Mouse (Mus musculus): Measurements from ENCODE around the gene Lemd1. TPM values are rescaled to one million over a fixed set of nuclear protein-coding genes. Genes with fewer than 3 reads are reported as not detected.
A peak's percentile ranks its signal among the peaks of the same experiment; 100 is the strongest.

Lemd1 gene
- polyA plus RNA-seq, 1 experiment from 2014 or later: 11.9 TPM

DNA sequence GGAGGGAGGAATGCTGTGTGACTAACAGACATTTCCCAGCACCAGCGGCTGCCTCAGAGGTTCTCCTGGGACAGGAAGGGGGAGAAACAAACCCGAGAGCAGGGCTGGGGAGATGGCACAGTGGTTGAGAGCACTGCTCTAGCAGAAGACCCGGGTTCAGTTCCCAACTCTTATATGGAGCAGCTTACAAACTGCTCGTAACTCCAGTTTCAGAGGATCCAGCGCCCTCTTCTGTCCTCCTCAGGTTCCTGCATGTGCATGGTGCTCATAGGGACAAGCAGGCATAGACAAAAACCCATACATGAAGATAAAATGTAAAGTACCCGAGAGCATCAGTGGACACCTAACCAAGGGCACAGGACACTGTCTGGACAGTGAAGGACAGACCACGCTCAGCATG is 19.7 kb downstream of the Lemd1 start:
- no peak overlapping the region for H3K9ac ChIP-seq
- H3K9me3 ChIP-seq: no peaks in the 10 kb centered on the region
- no peak for ATAC-seq (ENCODE audit: low FRiP score, low read depth)
- no peak overlapping the region for H3K27ac ChIP-seq
- H3K4me1 ChIP-seq: peaks cover 31% of the 10 kb centered on the region
- H3K4me3 ChIP-seq: no peak overlapping the region
- 27% methylated on average over 7 of the region's 7 CpGs for WGBS
- H3K4me2 ChIP-seq (replicated peaks): no peak overlapping the region
- no peaks in the 10 kb centered on the region for H3K36me3 ChIP-seq
- H3K27me3 ChIP-seq (replicated peaks): 0 out of 2 replicates have a peak, but pooled peaks cover 9% of the 10 kb centered on the region

DNA sequence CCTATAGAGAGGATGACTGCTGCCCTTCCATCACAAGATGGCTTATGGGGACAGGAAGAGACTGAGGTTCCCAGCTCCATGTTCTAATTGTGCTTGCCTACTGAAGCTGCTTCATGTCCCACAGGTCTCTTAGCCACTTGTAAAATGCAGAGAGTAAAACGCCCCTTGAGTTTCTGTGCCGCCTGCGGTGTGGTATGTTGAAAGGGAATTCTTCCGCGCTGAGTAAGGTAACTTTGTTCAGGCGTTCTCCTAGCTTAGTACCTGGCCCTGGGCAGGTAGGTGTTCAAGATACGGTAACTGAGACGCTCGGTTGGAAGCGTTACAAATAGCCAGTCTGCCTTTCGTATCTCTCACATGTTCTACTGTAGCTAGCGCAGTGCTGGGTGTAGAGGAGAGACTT is 20.4 kb downstream of the Lemd1 start:
- Histone ChIP-seq H3K36me3 (no peaks in the 10 kb centered on the region), H3K9ac (no peak overlapping the region), H3K27me3 (replicated peaks) (0 out of 2 replicates have a peak, but pooled peaks cover 9% of the 10 kb centered on the region), H3K4me3 (no peak overlapping the region), H3K9me3 (no peaks in the 10 kb centered on the region), H3K27ac (no peak overlapping the region), H3K4me2 (replicated peaks) (peak overlapping the region; percentile 52; the same call in 1 of the 2 replicates), H3K4me1 (peaks cover 31% of the 10 kb centered on the region)
- 43% methylated on average over 12 of the region's 12 CpGs for WGBS
- no peak for ATAC-seq (ENCODE audit: low FRiP score, low read depth)

DNA sequence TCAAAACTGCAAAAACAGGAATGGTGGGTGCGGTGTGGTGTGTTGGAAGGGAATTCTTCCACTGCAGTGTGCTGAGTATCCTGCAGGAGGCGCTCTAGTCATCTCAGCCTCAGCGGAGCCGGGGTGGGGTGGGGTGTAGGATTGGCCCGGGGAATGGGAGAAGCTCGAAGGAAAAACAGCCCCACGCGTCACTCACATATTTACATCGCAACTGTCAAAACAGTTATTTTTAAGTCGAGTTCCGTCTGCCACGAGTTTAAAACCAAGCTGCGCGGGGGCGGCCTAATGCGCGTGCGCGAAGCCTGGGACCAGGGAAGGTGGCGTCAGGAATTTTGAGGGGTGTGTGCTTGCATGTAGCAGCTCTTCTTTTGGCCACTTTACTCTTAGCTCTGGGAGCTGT is 21.0 kb downstream of the Lemd1 start:
- H3K36me3 ChIP-seq: no peaks in the 10 kb centered on the region
- peak overlapping the region; percentile 14; the same call in 1 of the 2 replicates for H3K4me3 ChIP-seq
- H3K9ac ChIP-seq: no peak overlapping the region
- 6% methylated on average over 20 of the region's 20 CpGs for WGBS
- peak overlapping the region; percentile 52 for H3K4me2 ChIP-seq (replicated peaks)
- 0 out of 2 replicates have a peak, but pooled peaks cover 9% of the 10 kb centered on the region for H3K27me3 ChIP-seq (replicated peaks)
- ATAC-seq (ENCODE audit: low FRiP score, low read depth): 0 out of 2 replicates have a peak, but pooled peaks have one; percentile 34
- no peak overlapping the region for H3K27ac ChIP-seq
- H3K9me3 ChIP-seq: no peaks in the 10 kb centered on the region
- H3K4me1 ChIP-seq: peaks cover 31% of the 10 kb centered on the region

DNA sequence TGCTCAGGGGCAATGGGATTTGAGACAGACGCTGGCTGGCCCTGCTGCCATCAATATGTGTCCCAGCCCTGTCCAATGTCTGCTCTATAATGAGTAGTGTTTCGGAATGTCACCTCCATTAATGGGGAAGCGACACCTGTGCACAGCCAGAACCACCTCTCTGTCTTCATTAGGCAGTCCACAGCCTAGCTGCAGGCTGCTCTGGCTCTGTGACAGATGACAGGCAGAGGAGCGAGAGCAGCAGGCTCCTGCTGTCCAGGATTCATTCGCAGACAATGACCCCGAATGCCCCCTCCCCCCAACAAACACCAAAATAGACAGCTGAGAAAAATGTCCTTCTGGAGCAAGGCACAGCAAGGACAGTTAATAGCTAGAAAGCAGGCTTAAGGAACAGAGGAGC is 21.8 kb downstream of the Lemd1 start:
- Histone ChIP-seq H3K27me3 (replicated peaks) (0 out of 2 replicates have a peak, but pooled peaks cover 9% of the 10 kb centered on the region), H3K27ac (no peak overlapping the region), H3K9ac (no peak overlapping the region), H3K4me3 (no peak overlapping the region), H3K36me3 (no peaks in the 10 kb centered on the region), H3K9me3 (no peaks in the 10 kb centered on the region), H3K4me2 (replicated peaks) (no peak overlapping the region), H3K4me1 (peaks cover 28% of the 10 kb centered on the region)
- 18% methylated on average over 6 of the region's 6 CpGs for WGBS
- ATAC-seq (ENCODE audit: low FRiP score, low read depth): peak; percentile 58

DNA sequence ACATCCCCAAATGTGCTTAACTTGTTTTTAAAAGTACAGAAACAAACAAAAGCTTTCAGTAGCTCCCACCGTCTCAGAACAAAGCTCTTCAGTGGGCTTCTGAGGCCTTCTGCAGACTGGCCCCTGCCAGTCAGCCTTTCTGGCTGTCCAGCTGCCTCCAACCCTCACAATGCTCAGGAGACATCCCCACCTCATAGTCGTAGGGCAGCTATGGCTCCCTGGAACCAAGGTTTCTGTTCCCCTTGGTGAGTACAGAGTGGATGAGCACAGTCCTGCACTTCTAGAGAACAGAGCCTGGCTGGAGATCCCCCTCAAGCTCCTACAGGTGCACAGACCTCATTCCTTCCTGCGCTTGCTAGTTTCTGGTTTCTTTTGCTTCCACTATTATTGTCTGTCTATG is 25.0 kb downstream of the Lemd1 start:
- no peak overlapping the region for H3K4me2 ChIP-seq (replicated peaks)
- no peak overlapping the region for H3K4me3 ChIP-seq
- H3K4me1 ChIP-seq: peaks cover 18% of the 10 kb centered on the region
- no peaks in the 10 kb centered on the region for H3K9me3 ChIP-seq
- H3K9ac ChIP-seq: no peak overlapping the region
- H3K27ac ChIP-seq: no peak overlapping the region
- ATAC-seq (ENCODE audit: low FRiP score, low read depth): no peak
- H3K36me3 ChIP-seq: no peaks in the 10 kb centered on the region
- 0 out of 2 replicates have a peak, but pooled peaks cover 2% of the 10 kb centered on the region for H3K27me3 ChIP-seq (replicated peaks)
- 71% methylated on average over 3 of the region's 3 CpGs for WGBS

DNA sequence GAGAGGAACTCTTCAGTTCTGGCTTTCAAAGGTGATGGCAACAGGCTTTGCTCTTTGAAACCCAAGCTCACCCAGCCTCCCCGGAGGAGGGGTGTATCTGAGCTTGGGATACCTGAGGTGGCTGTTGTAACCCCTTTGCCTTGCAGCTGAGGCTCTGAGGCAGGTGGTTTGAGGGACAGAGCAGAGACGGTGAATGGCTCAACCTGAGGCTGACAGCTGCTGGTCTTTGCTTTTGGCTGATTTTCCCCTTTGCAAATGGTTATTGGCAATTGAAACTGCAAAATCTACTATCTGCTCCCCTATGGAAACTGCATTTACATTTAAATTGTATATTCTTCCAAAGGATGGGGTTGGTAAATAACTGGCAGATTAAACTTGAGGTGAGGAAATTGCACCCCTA is 30.4 kb downstream of the Lemd1 start:
- no peaks in the 10 kb centered on the region for H3K27me3 ChIP-seq (replicated peaks)
- H3K9ac ChIP-seq: no peak overlapping the region
- no peak overlapping the region for H3K27ac ChIP-seq
- 46% methylated on average over 2 of the region's 2 CpGs for WGBS
- H3K4me2 ChIP-seq (replicated peaks): no peak overlapping the region
- no peaks in the 10 kb centered on the region for H3K36me3 ChIP-seq
- H3K4me3 ChIP-seq: no peak overlapping the region
- H3K9me3 ChIP-seq: no peaks in the 10 kb centered on the region
- ATAC-seq (ENCODE audit: low FRiP score, low read depth): no peak
- H3K4me1 ChIP-seq: peaks cover 10% of the 10 kb centered on the region; the same call in 1 of the 2 replicates

DNA sequence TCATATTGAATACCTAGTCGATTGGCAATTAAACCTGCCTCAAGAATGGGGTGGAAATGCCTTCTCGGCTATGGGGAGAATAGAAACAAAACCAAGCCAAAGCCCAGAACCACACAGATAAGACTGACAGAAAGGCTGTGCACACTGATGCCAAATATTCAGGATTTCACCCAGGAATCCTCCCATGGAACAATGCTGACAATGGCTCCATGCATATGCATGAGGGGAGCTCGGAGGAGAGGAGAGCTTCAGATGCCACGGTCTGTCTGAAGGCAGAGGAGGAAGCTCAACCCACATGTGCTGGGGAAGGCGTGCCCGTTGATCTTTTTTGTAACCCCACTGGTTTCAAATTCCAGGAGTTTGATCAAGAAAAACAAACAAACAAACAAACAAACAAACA is 30.9 kb downstream of the Lemd1 start:
- Histone ChIP-seq H3K27me3 (replicated peaks) (no peaks in the 10 kb centered on the region), H3K4me1 (peaks cover 10% of the 10 kb centered on the region; the same call in 1 of the 2 replicates), H3K36me3 (no peaks in the 10 kb centered on the region), H3K4me3 (no peak overlapping the region), H3K9me3 (no peaks in the 10 kb centered on the region), H3K4me2 (replicated peaks) (no peak overlapping the region; the same call in 1 of the 2 replicates), H3K27ac (no peak overlapping the region), H3K9ac (no peak overlapping the region)
- peak; percentile 82 for ATAC-seq (ENCODE audit: low FRiP score, low read depth)
- WGBS: 23% methylated on average over 6 of the region's 6 CpGs

DNA sequence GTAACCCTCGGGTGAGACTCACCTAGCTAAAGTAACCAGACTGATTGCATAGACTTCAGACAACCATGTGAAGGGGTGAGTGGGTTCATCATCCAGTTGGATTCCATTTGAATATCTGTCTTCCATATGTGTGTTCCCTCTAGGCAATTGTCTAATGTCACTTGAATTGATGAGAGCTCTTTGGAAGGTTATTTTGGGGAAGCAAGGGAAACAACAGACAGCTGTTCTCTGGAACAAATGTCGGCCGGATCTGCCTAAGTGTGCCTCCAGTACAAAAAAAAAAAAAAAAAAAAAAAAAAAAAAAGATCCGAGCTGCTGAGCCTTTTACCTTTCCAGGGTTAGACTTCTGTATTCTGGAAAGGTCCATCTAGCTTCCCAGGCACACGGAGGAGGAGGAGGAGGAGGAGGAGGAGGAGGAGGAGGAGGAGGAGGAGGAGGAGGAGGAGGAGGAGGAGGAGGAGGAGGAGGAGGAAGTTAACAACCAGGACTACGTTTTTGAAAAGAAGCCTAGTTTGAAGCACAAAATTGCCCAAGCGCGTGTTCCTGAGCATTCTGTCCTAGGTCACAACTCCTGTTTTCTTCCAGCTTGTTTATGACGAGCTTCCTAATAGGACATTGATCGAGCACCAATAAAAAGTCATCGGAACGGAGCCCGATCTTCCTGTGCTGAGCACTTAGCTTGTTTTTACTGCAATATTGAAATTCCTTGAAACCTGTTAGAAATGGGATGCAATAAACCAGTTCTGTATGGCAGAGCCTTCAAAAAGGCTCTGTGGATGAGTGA is 35.3 kb downstream of the Lemd1 start:
- H3K4me1 ChIP-seq: peaks cover 10% of the 10 kb centered on the region; the same call in 1 of the 2 replicates
- H3K4me3 ChIP-seq: no peak overlapping the region
- H3K36me3 ChIP-seq: no peaks in the 10 kb centered on the region
- 76% methylated on average over 12 of the region's 13 CpGs for WGBS
- no peaks in the 10 kb centered on the region for H3K9me3 ChIP-seq
- no peak overlapping the region for H3K9ac ChIP-seq
- no peak overlapping the region for H3K27ac ChIP-seq
- no peak overlapping the region for H3K4me2 ChIP-seq (replicated peaks)
- H3K27me3 ChIP-seq (replicated peaks): no peaks in the 10 kb centered on the region; the same call in 1 of the 2 replicates
- ATAC-seq (ENCODE audit: low FRiP score, low read depth): no peak

DNA sequence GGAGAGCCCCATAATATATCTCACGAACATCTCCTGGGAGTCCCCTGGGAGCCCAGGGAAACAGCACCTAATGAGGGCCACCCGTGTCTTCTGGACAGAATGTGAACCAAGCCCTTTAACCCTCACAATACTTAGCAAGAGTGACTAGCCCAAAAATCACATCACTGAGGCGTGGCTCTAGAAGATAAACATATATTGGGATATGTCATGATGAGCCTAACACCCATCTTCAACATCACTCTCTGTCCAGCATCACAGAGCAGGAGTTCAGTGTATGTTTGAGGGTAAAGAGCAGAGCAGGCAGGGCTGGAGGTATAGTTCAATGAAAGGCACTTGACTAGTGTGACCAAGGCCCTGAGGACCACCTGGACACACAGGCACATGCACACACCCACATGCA is 38.4 kb downstream of the Lemd1 start, which contains the start of gene Gm10188:
TSS of gene Gm10188 (minus strand) at position 101 of the 400 bp plus-strand sequence.
- Histone ChIP-seq H3K4me2 (replicated peaks) (no peak within 1 kb of the TSS), H3K4me3 (no peak within 1 kb of the TSS), H3K9ac (0 out of 2 replicates have a peak within 1 kb of the TSS, but pooled peaks have one; percentile 0), H3K9me3 (no peaks in the 10 kb centered on the region), H3K27me3 (replicated peaks) (no peaks in the 10 kb centered on the region; the same call in 1 of the 2 replicates), H3K36me3 (no peaks in the 10 kb centered on the region), H3K4me1 (peaks cover 6% of the 10 kb centered on the region; the same call in 1 of the 2 replicates), H3K27ac (no peak within 1 kb of the TSS)
- WGBS: 82% methylated on average over 3 of the region's 3 CpGs
- no peak for ATAC-seq (ENCODE audit: low FRiP score, low read depth)

DNA sequence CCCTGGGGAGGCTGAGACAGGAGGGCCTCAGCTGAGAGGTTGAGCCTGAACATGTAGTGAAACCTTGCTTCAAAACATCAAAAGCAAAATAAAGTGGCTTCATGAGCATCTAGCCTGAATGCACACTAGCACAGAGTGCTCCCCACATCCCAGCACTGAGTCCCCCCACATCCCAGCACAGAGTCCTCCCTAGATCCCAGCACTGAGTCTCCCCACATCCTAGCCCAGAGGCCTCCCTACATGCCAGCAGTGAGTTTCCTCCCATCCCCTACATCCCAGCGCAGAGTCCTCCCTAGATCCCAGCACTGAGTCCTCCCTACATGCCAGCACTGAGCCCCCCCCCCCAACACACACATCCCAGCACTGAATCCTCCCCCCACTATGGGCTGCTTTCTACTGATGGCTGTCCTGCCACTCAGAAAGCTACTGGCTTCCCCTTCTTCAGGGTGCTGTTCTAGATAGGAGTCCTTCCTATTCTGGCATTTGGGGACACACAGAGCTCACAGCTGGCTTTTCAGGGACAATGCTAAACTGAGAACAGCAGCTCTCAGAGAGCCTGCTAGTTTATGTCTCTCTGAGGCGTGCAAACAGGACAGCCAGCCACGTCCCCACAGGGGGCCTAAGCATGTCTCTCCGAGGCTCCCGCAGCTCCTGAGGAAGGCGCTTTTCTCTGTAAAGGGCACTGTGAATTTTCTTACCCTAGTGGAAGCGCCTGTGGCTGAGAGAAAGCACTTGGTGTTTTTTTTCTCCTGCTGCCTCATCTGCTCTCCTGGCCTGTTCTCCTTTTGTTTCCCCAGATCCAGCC is 40.4 kb downstream of the Lemd1 start:
- Histone ChIP-seq H3K9ac (no peak overlapping the region), H3K27ac (no peak overlapping the region)
- no peak for ATAC-seq (ENCODE audit: low FRiP score, low read depth)

DNA sequence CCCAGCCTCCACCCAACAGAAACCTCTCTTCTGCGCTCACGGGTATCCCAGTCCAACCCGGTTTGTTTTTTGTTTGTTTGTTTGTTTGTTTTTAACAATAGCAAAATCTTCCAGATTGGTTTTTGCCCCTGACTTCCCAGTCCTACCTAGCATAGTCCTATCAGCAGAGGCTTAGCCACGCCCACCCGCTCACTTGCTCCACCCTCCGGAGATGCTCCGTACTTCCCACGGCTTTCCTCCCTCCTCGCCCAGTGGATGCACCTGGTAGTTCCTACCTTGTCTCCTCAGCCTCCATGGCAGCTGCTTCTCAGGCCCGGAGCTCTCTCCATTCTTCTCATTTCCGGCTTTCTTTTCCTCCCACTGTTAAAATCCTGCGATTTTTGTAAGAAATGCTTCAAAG is 42.3 kb downstream of the Lemd1 start:
- no peak for ATAC-seq (ENCODE audit: low FRiP score, low read depth)
- H3K4me3 ChIP-seq: no peak overlapping the region
- 26% methylated on average over 12 of the region's 12 CpGs for WGBS
- no peaks in the 10 kb centered on the region for H3K9me3 ChIP-seq
- H3K4me1 ChIP-seq: peaks cover 12% of the 10 kb centered on the region; the same call in 1 of the 2 replicates
- no peaks in the 10 kb centered on the region; the same call in 1 of the 2 replicates for H3K27me3 ChIP-seq (replicated peaks)
- H3K27ac ChIP-seq: no peak overlapping the region
- no peak overlapping the region for H3K4me2 ChIP-seq (replicated peaks)
- no peak overlapping the region for H3K9ac ChIP-seq
- H3K36me3 ChIP-seq: no peaks in the 10 kb centered on the region

More for the DNA sequence above, 40.4 kb downstream of the Lemd1 start:
- H3K27me3 ChIP-seq (replicated peaks): no peaks in the 10 kb centered on the region; the same call in 1 of the 2 replicates
- no peak overlapping the region for H3K4me3 ChIP-seq
- no peaks in the 10 kb centered on the region for H3K36me3 ChIP-seq
- H3K4me1 ChIP-seq: peaks cover 12% of the 10 kb centered on the region; the same call in 1 of the 2 replicates
- WGBS: 25% methylated on average over 7 of the region's 7 CpGs
- H3K9me3 ChIP-seq: no peaks in the 10 kb centered on the region
- no peak overlapping the region for H3K4me2 ChIP-seq (replicated peaks)

DNA sequence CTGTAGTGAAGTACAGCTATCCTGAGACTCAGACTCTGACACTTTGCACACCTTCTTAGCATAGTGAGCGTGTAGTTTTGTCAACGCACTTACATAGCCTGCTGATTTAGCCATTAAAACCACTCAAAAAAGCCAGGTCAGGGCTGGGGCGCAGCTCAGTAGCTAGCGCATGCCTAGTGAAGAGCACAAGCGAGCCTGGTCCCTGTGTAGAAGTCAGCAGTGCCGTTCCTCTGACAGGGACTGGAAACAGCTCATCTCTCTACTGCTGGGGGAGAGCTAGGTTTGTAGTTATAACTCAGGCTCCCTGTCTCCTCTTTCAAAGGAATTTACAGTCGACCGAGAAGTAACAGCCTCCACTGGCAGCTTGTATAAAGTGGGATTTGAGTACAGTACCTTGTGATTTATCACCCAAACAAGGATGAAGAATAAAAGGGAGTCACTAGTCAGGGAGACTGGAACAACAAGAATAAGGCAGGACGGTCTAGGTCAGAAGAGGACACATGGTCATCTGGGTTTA is 43.6 kb downstream of the Lemd1 start:
- no peak overlapping the region for H3K27ac ChIP-seq
- H3K4me1 ChIP-seq: peaks cover 12% of the 10 kb centered on the region; the same call in 1 of the 2 replicates
- H3K9ac ChIP-seq: no peak overlapping the region
- H3K36me3 ChIP-seq: no peaks in the 10 kb centered on the region
- H3K9me3 ChIP-seq: no peaks in the 10 kb centered on the region
- 47% methylated on average over 9 of the region's 9 CpGs for WGBS
- no peak overlapping the region for H3K4me3 ChIP-seq
- ATAC-seq (ENCODE audit: low FRiP score, low read depth): no peak
- no peak overlapping the region for H3K4me2 ChIP-seq (replicated peaks)
- H3K27me3 ChIP-seq (replicated peaks): no peaks in the 10 kb centered on the region; the same call in 1 of the 2 replicates

All from neural tube, embryonic 12.5 days (tissue).